Mouse (Mus musculus): ENCODE measurements around the gene Arl5c.

The Arl5c gene

GRCm38 (mm10) chr11:98018858-98019641 lies 23.1 kb upstream of the Arl5c start:
- no peak for DNase-seq

GRCm38 (mm10) chr11:98018222-98018621 lies 22.2 kb upstream of the Arl5c start:
- no peak for DNase-seq

- no peak for DNase-seq
Observed at GRCm38 (mm10) chr11:98016824-98017223, 20.8 kb upstream of the Arl5c start.

- DNase-seq, result no peak
Observed at GRCm38 (mm10) chr11:98016177-98016576, 20.2 kb upstream of the Arl5c start.

GRCm38 (mm10) chr11:98012831-98013230 lies 16.9 kb upstream of the Arl5c start:
- DNase-seq, result no peak

- DNase-seq, result no peak
Observed at GRCm38 (mm10) chr11:98011716-98012115, 15.7 kb upstream of the Arl5c start.

- no peak for DNase-seq
Observed at GRCm38 (mm10) chr11:98008087-98008486, 12.1 kb upstream of the Arl5c start.

GRCm38 (mm10) chr11:98005686-98006085 lies 9.7 kb upstream of the Arl5c start:
- no peak for DNase-seq

- no peak for DNase-seq
Observed at GRCm38 (mm10) chr11:98005076-98005475, 9.1 kb upstream of the Arl5c start.

- no peak for DNase-seq
Observed at GRCm38 (mm10) chr11:98004161-98004560, 8.2 kb upstream of the Arl5c start.

GRCm38 (mm10) chr11:98003171-98003671 lies 7.2 kb upstream of the Arl5c start:
- DNase-seq, result no peak

- DNase-seq, result peak; percentile 64
Observed at GRCm38 (mm10) chr11:98002627-98003026, 6.6 kb upstream of the Arl5c start.

- no peak for DNase-seq
Observed at GRCm38 (mm10) chr11:98001986-98002385, 6.0 kb upstream of the Arl5c start.

GRCm38 (mm10) chr11:98001351-98001824 lies 5.4 kb upstream of the Arl5c start:
- no peak for DNase-seq

- DNase-seq, result no peak
Observed at GRCm38 (mm10) chr11:98000378-98001140, 4.6 kb upstream of the Arl5c start.

GRCm38 (mm10) chr11:97999748-98000147 lies 3.8 kb upstream of the Arl5c start:
- no peak for DNase-seq

- DNase-seq, result no peak
Observed at GRCm38 (mm10) chr11:97998898-97999608, 3.1 kb upstream of the Arl5c start.

- DNase-seq, result no peak
Observed at GRCm38 (mm10) chr11:97998074-97998793, 2.3 kb upstream of the Arl5c start.

- no peak for DNase-seq
Observed at GRCm38 (mm10) chr11:97997387-97997960, 1.5 kb upstream of the Arl5c start.

GRCm38 (mm10) chr11:97996691-97997090 lies 710 bp upstream of the Arl5c start:
- DNase-seq, result no peak

GRCm38 (mm10) chr11:97994539-97995100 lies 1.4 kb downstream of the Arl5c start:
- peak; percentile 71 for DNase-seq

All from cerebellum, adult 11 months (tissue).